Mouse (Mus musculus): Measurements from ENCODE around the gene Borcs5.

DNA sequence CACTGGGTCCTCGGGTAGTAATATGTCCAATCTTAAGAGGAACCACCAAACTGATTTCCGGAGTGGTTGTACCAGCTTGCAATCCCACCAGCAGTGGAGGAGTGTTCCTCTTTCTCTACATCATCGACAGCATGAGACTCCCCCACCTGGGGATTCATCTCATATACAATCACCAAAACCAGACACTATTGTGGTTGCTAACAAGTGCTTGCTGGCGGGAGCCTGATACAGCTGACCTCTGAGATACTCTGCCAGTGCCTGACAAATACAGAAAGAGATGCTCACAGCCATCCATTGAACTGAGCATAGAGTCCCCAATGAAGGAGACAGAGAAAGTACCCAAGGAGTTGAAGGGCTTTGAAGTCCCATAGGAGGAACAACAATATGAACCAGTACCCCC lies 116.7 kb downstream of the Borcs5 start:
- TF ChIP-seq EP300 (IDR thresholded peaks at IDR 0.05; ENCODE audit: insufficient read depth, low read depth, low read length) (no peak), POLR2A (IDR thresholded peaks at IDR 0.05; ENCODE audit: insufficient read depth, low read length) (no peak)
